Mouse (Mus musculus): Measurements from ENCODE around the gene Rundc3b. TPM values are rescaled to one million over a fixed set of nuclear protein-coding genes. Genes with fewer than 3 reads are reported as not detected.

The Rundc3b gene
- polyA plus RNA-seq, 1 experiment from 2014 or later = 34.4 TPM

DNA sequence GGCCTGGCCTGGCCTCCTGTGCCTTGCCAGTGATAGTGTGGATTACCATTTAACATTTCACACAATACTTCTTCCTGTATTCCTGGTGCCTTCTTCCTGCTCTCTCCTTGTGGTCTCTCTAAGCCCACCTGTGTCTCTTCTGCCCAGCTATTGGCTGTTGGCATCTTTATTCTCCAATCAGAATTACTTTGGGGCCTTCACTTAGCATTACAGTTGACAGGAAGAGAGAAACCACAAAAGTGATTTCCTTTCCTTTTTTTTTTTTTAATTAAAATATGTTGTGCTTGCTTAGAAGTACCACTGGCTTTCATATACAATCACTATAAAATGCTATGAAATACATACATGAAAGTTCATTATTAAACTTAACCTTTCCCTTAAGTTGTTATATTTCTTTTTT lies 167.2 kb downstream of the Rundc3b start:
- H3K27me3 ChIP-seq = no peaks in the 10 kb centered on the region
- no peak for ATAC-seq (ENCODE audit: low FRiP score)
- H3K9me3 ChIP-seq = no peaks in the 10 kb centered on the region
- no peak overlapping the region for H3K4me2 ChIP-seq
- H3K4me3 ChIP-seq = no peak overlapping the region
- no peaks in the 10 kb centered on the region for H3K4me1 ChIP-seq (replicated peaks)
- no peak overlapping the region for H3K9ac ChIP-seq
- H3K27ac ChIP-seq = no peak overlapping the region
- peaks cover 17% of the 10 kb centered on the region for H3K36me3 ChIP-seq

Other genes starting within 250 kb of the Rundc3b start
- gene Dbf4, start 200.2 kb downstream of the Rundc3b start, polyA plus RNA-seq (2015; fragmentation: Nextera tagmentation; extraction: Ambion mirVana) = 14.8 and 16.5 TPM in 2 replicates
- 6.8 and 7.4 TPM in 2 replicates for gene Slc25a40, start 200.1 kb downstream of the Rundc3b start, polyA plus RNA-seq (2015; fragmentation: Nextera tagmentation; extraction: Ambion mirVana)
- 1.4 and 1.5 TPM in 2 replicates for gene Abcb1a, start 37.1 kb upstream of the Rundc3b start, polyA plus RNA-seq (2015; fragmentation: Nextera tagmentation; extraction: Ambion mirVana)
- 0.23 and 0.87 TPM in 2 replicates for gene Abcb1b, start 175.2 kb upstream of the Rundc3b start, polyA plus RNA-seq (2015; fragmentation: Nextera tagmentation; extraction: Ambion mirVana)

All from hindbrain, embryonic 13.5 days (tissue).